Mouse (Mus musculus) CH12.LX (cell line): ENCODE data around the gene Hormad1. TPM values are rescaled to one million over a fixed set of nuclear protein-coding genes. Genes with fewer than 3 reads are reported as not detected.

Source experiments
- DNase-seq: peaks from one replicate; pipeline ENCODE4 v3.0.0-alpha.2; 2013; ENCODE audit errors: extremely low read depth
- H3K27ac ChIP-seq: 2 replicates; pipeline ENCODE4 v1.5.1; 2012; ENCODE audit warnings: low read depth, mild to moderate bottlenecking, control low read depth, moderate library complexity; ENCODE audit not compliant: insufficient read depth
- H3K27me3 ChIP-seq: replicated peaks from 2 replicates; pipeline ENCODE3; 2012; ENCODE audit warnings: inconsistent platforms
- H3K36me3 ChIP-seq, 2 experiments: replicated peaks in 1 of 2; 2 replicates each; pipeline versions ENCODE3 to v1.6.1; 2012; ENCODE audit warnings: inconsistent platforms in 1 of 2, low read length in 1 of 2, mild to moderate bottlenecking in 1 of 2, mixed read lengths in 1 of 2, moderate library complexity in 1 of 2; ENCODE audit not compliant: control insufficient read depth in 1 of 2, insufficient read depth in 1 of 2
- H3K4me1 ChIP-seq, 2 experiments: 2 replicates each; pipeline ENCODE4 v1.6.1; 2012; ENCODE audit warnings: inconsistent platforms in 1 of 2, moderate library complexity in 1 of 2; ENCODE audit not compliant: insufficient read depth in 2 of 2, control insufficient read depth in 1 of 2
- H3K4me2 ChIP-seq: 2 replicates; pipeline ENCODE4 v1.6.1; 2012; ENCODE audit warnings: low read depth, mild to moderate bottlenecking, control low read depth; ENCODE audit not compliant: poor library complexity, insufficient read depth, severe bottlenecking
- H3K4me3 ChIP-seq, 3 experiments: fragments of 150-350 bp in 1 of 3; sonication (generic) in 1 of 3; replicated peaks in 1 of 3; 2 replicates each; pipeline versions ENCODE3 to v1.5.1; 2011 to 2012; ENCODE audit warnings: low read depth in 2 of 3, low read length in 2 of 3, mild to moderate bottlenecking in 2 of 3, moderate library complexity in 2 of 3, control low read depth in 1 of 3, improper control_type of control experiment in 1 of 3, inconsistent platforms in 1 of 3, mixed read lengths in 1 of 3; ENCODE audit not compliant: poor library complexity in 1 of 3
- H3K79me2 ChIP-seq: replicated peaks from 2 replicates; pipeline ENCODE4 v1.6.1; 2012; ENCODE audit warnings: mild to moderate bottlenecking, moderate library complexity; ENCODE audit not compliant: control insufficient read depth, poor library complexity, insufficient read depth, severe bottlenecking; ENCODE audit errors: extremely low read depth
- H3K9ac ChIP-seq: 2 replicates; pipeline ENCODE4 v1.6.1; 2012; ENCODE audit warnings: low read depth, mild to moderate bottlenecking, control low read depth, moderate library complexity; ENCODE audit not compliant: insufficient read depth
- H3K9me3 ChIP-seq: replicated peaks from 2 replicates; pipeline ENCODE3; 2012; ENCODE audit warnings: low read length, inconsistent platforms, mixed read lengths
- BHLHE40 ChIP-seq: IDR thresholded peaks from 2 replicates; pipeline ENCODE4 v1.6.1; 2011; ENCODE audit warnings: mild to moderate bottlenecking, low read depth, low read length, improper control_type of control experiment
- CHD1 ChIP-seq: IDR thresholded peaks from 2 replicates; pipeline ENCODE4 v1.6.1; 2012; ENCODE audit warnings: low read depth, low read length, improper control_type of control experiment, inconsistent platforms
- CTCF ChIP-seq, 2 experiments: IDR thresholded peaks in 1 of 2; conservative IDR thresholded peaks in 1 of 2; 2 replicates each; pipeline ENCODE4 v1.5.1; 2011 to 2012; ENCODE audit warnings: low read depth in 2 of 2, low read length in 2 of 2, improper control_type of control experiment in 1 of 2, inconsistent platforms in 1 of 2, mild to moderate bottlenecking in 1 of 2, moderate library complexity in 1 of 2
- E2F4 ChIP-seq: IDR thresholded peaks from 2 replicates; pipeline ENCODE4 v1.6.1; 2011; ENCODE audit warnings: low read depth, low read length, improper control_type of control experiment; ENCODE audit not compliant: insufficient replicate concordance
- ELF1 ChIP-seq: IDR thresholded peaks from 2 replicates; pipeline ENCODE4 v1.6.1; 2014; ENCODE audit warnings: low read depth, mild to moderate bottlenecking, inconsistent platforms, low read length, improper control_type of control experiment
- ETS1 ChIP-seq: conservative IDR thresholded peaks from 2 replicates; pipeline ENCODE4 v1.6.1; 2012; ENCODE audit warnings: low read depth, mild to moderate bottlenecking, inconsistent platforms, low read length, improper control_type of control experiment, moderate library complexity
- IRF4 ChIP-seq: IDR thresholded peaks from 2 replicates; pipeline ENCODE4 v1.6.1; 2014; ENCODE audit warnings: low read depth, mild to moderate bottlenecking, inconsistent platforms, low read length, improper control_type of control experiment
- JUND ChIP-seq: conservative IDR thresholded peaks from 2 replicates; pipeline ENCODE4 v1.6.1; 2011; ENCODE audit warnings: low read depth, low read length, improper control_type of control experiment
- MAFK ChIP-seq: IDR thresholded peaks from 2 replicates; pipeline ENCODE4 v1.6.1; 2011; ENCODE audit warnings: low read length, improper control_type of control experiment; ENCODE audit not compliant: insufficient replicate concordance
- MAX ChIP-seq: IDR thresholded peaks from 2 replicates; pipeline ENCODE4 v1.6.1; 2011; ENCODE audit warnings: low read length, improper control_type of control experiment
- MXI1 ChIP-seq: IDR thresholded peaks from 2 replicates; pipeline ENCODE4 v1.6.1; 2011; ENCODE audit warnings: mild to moderate bottlenecking, low read depth, low read length, improper control_type of control experiment
- MYC ChIP-seq: IDR thresholded peaks from 2 replicates; pipeline ENCODE4 v1.6.1; 2011; ENCODE audit warnings: low read depth, mild to moderate bottlenecking, improper control_type of control experiment, low read length
- NRF1 ChIP-seq: IDR thresholded peaks from 2 replicates; pipeline ENCODE4 v1.6.1; 2014; ENCODE audit warnings: low read depth, mild to moderate bottlenecking, inconsistent platforms, low read length, improper control_type of control experiment, moderate library complexity
- PAX5 ChIP-seq: IDR thresholded peaks from 2 replicates; pipeline ENCODE4 v1.6.1; 2012; ENCODE audit warnings: low read length, inconsistent platforms, mixed read lengths
- POLR2AphosphoS2 ChIP-seq: IDR thresholded peaks from 2 replicates; pipeline ENCODE4 v1.6.1; 2011; ENCODE audit warnings: low read depth, low read length, improper control_type of control experiment
- RCOR1 ChIP-seq: conservative IDR thresholded peaks from 2 replicates; pipeline ENCODE4 v1.6.1; 2012; ENCODE audit warnings: low read depth, mild to moderate bottlenecking, inconsistent platforms, low read length, improper control_type of control experiment
- TCF12 ChIP-seq: IDR thresholded peaks from 2 replicates; pipeline ENCODE4 v1.6.1; 2014; ENCODE audit warnings: low read depth, mild to moderate bottlenecking, inconsistent platforms, low read length, improper control_type of control experiment
- UBTF ChIP-seq: IDR thresholded peaks from 2 replicates; pipeline ENCODE4 v1.6.1; 2012; ENCODE audit warnings: low read depth, mild to moderate bottlenecking, inconsistent platforms, low read length, improper control_type of control experiment, moderate library complexity
- USF1 ChIP-seq: IDR thresholded peaks from 2 replicates; pipeline ENCODE4 v1.6.1; 2014; ENCODE audit warnings: low read depth, mild to moderate bottlenecking, inconsistent platforms, low read length, improper control_type of control experiment
- USF2 ChIP-seq: conservative IDR thresholded peaks from 2 replicates; pipeline ENCODE4 v1.6.1; 2011; ENCODE audit warnings: low read depth, low read length, improper control_type of control experiment
- ZC3H11A ChIP-seq: IDR thresholded peaks from 2 replicates; pipeline ENCODE4 v1.6.1; 2012; ENCODE audit warnings: low read depth, mild to moderate bottlenecking, inconsistent platforms, low read length, improper control_type of control experiment
- ZKSCAN1 ChIP-seq: IDR thresholded peaks from 2 replicates; pipeline ENCODE4 v1.6.1; 2012; ENCODE audit warnings: low read depth, inconsistent platforms, low read length, improper control_type of control experiment, borderline replicate concordance
- ZNF384 ChIP-seq: IDR thresholded peaks from 2 replicates; pipeline ENCODE4 v1.6.1; 2012; ENCODE audit warnings: low read depth, low read length, improper control_type of control experiment, inconsistent platforms
- dilution Hi-C: fragments of 300-500 bp; cut with MboI; formaldehyde crosslinking; loops from 2 replicates; pipeline ENCODE4 v1.14.3; 2020; ENCODE audit warnings: low sequenced_read_pairs; ENCODE audit not compliant: extremely low pct_unique_long_range_greater_than_20kb, extremely low pct_ligation_motif_present
- in situ Hi-C: fragments of 300-500 bp; cut with MboI; formaldehyde crosslinking; loops from 3 replicates; pipeline ENCODE4 v1.14.3; 2019; ENCODE audit warnings: low sequenced_read_pairs, low pct_ligation_motif_present, low pct_unique_long_range_greater_than_20kb, mixed read lengths
- polyA plus RNA-seq: library from polyadenylated mRNA; unstranded; fragments of >175 nt; gene quantifications from 2 replicates; pipeline ENCODE4 v1.2.1, GENCODE M21; 2012; ENCODE audit warnings: low read depth; ENCODE audit not compliant: insufficient read length
- total RNA-seq, 2 experiments: library from RNA; depleted of rRNA; stranded (reverse); fragments of 300-350 nt in 1 of 2; fragments of >200 nt in 1 of 2; gene quantifications; 2 replicates each; pipeline ENCODE4 v1.2.3; 2012 to 2014

The Hormad1 gene
- total and polyA plus RNA-seq, 3 experiments = not detected

DNA sequence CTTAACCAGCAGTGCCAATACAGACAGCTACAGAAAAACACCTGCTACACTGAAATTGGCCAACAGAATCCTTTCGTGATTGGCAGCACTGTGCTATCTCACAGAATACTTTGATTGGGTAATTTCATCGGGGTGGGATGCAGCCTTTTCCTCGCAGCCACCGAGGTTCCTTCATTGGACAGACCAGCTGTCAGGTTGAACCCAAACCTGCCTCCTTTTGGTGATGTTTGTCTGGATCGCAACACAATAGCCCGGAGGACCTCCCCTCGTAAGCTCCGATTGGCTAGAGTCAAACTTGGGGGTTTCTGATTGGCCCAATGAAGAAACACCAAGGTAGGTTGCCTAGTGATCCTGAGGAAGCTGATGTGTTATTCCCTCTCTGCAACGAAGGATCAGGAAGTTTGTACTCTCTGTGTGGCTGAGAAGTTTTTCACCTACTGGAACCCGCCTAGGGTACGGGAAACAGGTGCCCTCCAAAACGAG, 29.2 kb downstream of the Hormad1 start, which contains the start of gene Golph3l (continued):
- TF ChIP-seq PAX5 = no peak
- no peak for TF ChIP-seq CHD1
- no peak for TF ChIP-seq RCOR1
- TF ChIP-seq TCF12 = peak; percentile 47; the same call in 1 of the 2 replicates
- TF ChIP-seq E2F4 = no peak
- TF ChIP-seq ZNF384 = no peak
- TF ChIP-seq UBTF = no peak
- no peak for TF ChIP-seq ZKSCAN1
- TF ChIP-seq JUND = no peak

DNA sequence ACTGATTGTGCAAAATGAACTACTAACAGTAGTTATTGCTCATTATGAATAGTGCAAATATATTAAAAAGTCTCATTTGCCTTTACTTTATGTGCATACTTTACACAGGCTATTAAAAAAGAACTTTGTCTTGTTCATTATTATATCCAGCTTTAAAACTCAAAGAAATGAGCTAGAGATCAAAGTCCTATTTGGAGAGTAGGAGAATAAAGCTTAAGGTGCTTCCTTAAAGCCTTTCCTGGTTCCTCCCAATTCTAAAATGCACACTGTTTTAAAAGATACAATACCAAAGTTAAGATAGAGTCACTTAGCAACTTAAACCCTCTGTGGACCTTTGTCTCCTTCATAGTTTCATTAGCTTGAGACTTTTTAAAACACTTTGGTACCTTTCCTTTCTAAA, 39.3 kb downstream of the Hormad1 start:
- Histone ChIP-seq H3K27me3 (no peaks in the 10 kb centered on the region), H3K27ac (no peak overlapping the region), H3K9me3 (no peaks in the 10 kb centered on the region), H3K4me1 (peaks cover 0 to 4% of the 10 kb centered on the region in 2 experiments; a peak in 1 of 4 replicates), H3K36me3 (peaks cover 17 to 52% of the 10 kb centered on the region in 2 experiments), H3K4me3 (no peak overlapping the region), H3K79me2 (no peaks in the 10 kb centered on the region), H3K4me2 (no peak overlapping the region), H3K9ac (no peak overlapping the region)
- TF ChIP-seq E2F4 (no peak), CTCF (conservative IDR thresholded peaks at IDR 0.05 in 1 of 2, IDR thresholded peaks at IDR 0.05 in 1 of 2; ENCODE audit: low read depth in 2 of 2, low read length in 2 of 2) (no peak), ZC3H11A (no peak), TCF12 (no peak), NRF1 (no peak), ETS1 (no peak), MAFK (no peak), IRF4 (no peak), MXI1 (no peak), USF2 (no peak), POLR2AphosphoS2 (no peak), MAX (no peak), UBTF (no peak)
- no peak for DNase-seq
- in situ Hi-C loops (no loop called here), dilution Hi-C loops (no loop called here)

GRCm38 (mm10) chr3:95601287-95601686, 41.8 kb downstream of the Hormad1 start:
- no peak for DNase-seq
- H3K79me2 ChIP-seq = no peaks in the 10 kb centered on the region
- no peaks in the 10 kb centered on the region for H3K9me3 ChIP-seq
- in situ Hi-C loops = no loop called here
- peaks cover 0 to 4% of the 10 kb centered on the region in 2 experiments; a peak in 1 of 4 replicates for H3K4me1 ChIP-seq
- no peaks in the 10 kb centered on the region for H3K27me3 ChIP-seq
- no peak for TF ChIP-seq USF1
- no peak for TF ChIP-seq ELF1
- no peak for TF ChIP-seq BHLHE40
- TF ChIP-seq MXI1 = no peak
- no peak for TF ChIP-seq UBTF
- no peak for TF ChIP-seq JUND
- TF ChIP-seq MYC = no peak
- TF ChIP-seq RCOR1 = no peak
- peaks cover 9 to 49% of the 10 kb centered on the region in 2 experiments for H3K36me3 ChIP-seq
- no peak overlapping the region for H3K4me2 ChIP-seq
- H3K27ac ChIP-seq = no peak overlapping the region
- no peak overlapping the region for H3K9ac ChIP-seq
- dilution Hi-C loops = no loop called here
- H3K4me3 ChIP-seq = no peak overlapping the region
